Mouse (Mus musculus): Measurements from ENCODE around the gene Farp1.

The Farp1 gene

DNA sequence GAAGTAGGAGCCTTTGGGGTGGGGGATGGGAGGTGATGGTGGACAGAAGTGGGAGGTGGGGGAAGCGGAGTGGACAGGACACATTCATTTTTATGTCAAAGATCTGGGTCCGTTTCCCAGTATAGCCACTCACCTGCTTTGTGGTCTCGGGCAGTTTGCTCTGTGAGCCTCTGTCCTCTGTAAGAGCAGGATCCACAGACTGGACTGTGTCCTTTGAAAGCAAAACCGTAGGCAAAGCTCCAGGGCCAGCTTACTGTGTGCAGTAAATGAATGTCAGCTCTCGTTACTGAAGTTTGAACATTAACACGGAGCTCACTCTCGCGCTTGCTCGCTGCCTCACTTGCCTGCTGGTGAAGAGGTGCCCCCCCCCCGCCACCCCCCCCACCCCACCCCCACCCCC, 110.7 kb downstream of the Farp1 start:
- DNase-seq (ENCODE audit: low spot score) = no peak

DNA sequence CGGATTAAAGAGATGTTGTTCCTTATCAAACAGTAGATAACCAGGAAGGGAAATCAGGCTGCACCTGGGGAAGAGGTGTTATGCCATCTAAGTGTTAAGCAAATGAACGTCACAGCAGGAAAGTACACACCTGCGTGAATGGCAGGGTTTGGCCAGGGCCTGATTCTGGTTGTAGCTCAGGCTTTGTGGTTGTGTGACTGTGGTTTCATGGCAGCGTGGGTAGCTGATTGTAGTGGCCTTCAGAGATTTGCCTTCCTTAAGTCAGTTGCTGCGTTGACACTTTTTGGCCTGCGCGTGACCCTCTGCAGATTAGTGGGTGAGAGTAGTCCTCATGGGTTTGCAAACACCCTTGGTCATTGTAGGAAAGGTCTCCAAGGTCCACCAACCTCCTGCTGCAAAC, 111.2 kb downstream of the Farp1 start:
- no peak for DNase-seq (ENCODE audit: low spot score)

DNA sequence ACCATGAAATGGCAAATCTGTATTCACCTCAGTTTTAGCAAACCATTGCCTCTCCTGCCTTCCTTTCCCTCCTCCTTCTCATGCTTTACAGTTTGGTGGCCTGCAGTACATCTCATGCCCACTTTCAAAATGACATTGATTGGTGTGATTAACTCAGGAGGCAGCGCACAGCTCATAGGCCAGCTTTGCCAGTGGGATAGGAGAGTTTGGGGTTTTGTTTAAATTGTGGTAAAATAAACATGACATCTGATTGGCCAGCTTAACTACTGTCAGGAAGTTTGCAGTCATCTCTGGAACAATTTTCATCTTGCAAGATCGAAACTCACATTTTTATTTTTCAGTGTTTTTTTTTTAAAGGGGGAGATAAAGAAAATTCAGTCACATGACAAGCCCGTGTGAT, 112.0 kb downstream of the Farp1 start:
- no peak for DNase-seq (ENCODE audit: low spot score)

DNA sequence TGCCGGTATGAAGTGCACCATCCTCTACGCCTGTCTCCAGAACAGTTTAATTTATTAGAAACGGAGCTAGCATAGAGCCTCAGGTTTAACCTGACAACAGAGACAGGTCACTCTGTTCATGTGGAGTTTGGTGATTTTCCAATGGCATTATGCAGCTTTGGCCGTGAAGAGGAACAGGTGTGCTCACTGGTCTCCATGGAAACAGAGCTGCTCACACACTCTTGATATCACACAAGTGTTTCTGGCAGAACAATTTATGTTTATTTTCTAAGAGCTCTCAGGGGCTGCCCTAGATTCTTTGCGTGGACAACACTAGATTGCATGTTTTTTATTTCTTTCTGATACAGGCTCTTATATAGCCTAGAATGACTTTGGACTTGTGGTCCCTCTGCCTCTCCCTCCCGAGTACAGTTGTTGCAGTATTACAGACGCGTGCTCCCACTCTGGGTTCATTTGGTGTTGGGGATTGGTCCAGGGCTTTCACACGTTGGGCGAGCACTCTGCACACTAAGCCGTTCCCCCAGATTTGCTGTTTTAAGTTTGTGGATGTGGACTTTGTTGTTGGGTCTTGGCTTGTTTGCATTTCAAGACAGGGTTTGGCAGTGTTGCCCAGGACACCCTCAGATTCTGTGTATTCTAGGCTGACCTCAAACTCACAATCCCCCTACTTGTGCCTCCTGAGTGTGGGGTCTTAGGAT, 113.2 kb downstream of the Farp1 start:
- DNase-seq (ENCODE audit: low spot score) = no peak

DNA sequence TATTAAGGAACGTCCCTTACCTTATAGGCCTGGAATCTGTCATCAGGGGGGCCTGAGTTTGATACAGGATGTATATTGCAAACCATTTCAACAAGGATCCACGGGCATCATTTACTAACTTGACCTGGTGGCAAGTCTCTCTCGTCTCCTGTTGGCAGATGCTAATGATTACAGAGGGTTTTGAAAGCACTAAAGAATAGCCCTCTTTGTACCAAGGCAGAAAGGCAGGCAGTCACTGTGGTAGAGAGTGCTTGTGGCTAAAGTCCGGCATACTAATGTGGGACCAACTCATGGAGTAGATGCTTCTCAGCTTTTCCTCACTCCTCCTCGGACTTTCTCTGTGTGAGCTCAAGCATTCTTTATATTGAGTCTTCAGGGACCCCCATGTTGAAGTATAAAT, 115.0 kb downstream of the Farp1 start:
- no peak for DNase-seq (ENCODE audit: low spot score)

DNA sequence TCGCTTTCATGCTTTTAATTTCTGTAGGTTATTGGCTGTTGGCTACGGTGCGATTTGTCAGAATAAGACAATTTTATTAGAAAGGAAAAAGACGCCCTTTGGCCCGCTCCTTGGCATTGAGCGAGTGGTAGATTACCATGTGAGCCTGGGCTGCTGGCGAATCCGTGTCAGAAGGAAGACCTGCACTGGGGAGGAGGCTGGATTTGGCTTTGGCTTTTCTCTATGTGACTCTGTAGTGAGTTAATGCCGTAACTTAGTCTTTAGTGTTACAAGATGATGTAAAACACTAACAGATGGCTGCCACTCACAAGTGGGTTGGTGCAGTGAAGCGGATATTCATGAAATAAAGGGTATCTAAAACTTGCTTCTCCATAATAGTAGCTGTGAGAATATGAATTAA, 116.8 kb downstream of the Farp1 start:
- no peak for DNase-seq (ENCODE audit: low spot score)

DNA sequence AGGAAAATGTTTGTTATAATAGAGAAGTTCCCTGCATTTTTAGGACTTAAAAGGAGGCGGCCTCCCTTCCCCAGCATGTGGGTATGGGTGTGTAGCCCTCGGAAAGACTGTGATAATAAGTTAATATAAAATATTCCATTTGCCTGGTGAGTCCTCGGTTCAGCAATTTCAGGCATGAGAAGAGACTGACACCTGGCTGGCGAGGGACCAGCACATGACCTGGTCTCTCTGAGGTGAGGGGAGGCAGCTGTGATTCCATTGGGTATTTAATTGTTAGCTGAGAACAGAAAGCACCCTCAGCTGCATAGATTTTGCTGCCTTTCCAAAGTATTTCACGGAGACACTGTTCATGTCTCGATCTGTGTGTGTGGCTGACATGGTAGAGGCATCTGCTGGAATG, 117.8 kb downstream of the Farp1 start:
- no peak for DNase-seq (ENCODE audit: low spot score)

DNA sequence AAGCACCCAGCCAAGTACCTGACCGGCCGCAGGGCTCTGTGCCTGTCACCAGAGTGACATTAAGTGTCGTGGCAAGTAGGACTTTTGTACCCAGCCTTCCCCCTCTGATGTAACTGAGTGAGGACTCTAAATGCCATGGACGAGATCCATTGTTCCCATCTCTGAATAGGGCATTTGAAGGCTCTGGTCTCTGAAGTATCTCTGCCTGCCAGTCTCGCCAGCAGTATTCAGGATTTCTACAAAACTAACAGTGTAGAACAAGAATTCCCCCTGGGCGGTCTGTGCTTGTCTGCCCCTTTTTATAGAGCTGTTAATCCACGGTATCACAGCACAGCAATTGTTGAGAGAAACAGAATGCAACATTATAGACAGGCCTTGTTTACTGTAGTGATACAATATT, 118.3 kb downstream of the Farp1 start:
- no peak for DNase-seq (ENCODE audit: low spot score)

DNA sequence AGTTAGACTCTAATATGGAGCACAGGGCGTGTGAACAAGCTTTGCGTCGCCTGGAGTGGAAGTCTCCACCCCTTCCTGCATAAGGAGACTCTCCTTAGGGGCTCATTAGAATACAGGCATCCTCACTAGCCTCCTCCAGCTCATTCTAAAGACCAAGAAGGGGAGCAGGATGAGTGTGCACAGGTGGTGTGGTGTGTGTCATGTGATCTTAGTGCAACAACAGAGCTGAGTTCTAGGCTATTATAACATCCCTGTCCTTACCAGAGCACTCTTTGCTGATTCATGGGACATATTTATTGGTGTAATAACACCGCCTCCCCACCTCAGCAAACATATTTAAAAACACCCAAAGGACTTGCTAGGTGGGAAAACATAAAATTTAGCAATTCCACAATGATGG, 120.2 kb downstream of the Farp1 start:
- no peak for DNase-seq (ENCODE audit: low spot score)

DNA sequence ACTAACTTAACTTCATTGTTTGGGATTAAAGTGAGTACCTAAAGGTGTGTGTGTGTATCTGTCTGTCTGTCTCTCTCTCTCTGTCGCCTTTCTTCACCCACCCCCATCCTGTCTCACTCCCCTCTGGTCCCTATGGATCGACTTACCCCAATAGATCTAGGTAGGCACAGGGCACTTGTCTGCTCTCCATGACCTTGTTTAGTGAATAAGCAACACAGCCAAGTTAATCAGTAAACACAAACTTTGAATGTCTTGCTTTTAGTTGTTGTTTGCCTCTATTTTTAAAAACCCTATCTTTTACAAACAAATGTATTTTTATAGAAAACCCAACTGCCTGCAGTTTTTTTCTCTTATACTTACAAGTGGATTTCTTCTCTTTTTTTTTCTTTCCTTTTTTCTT, 123.6 kb downstream of the Farp1 start:
- DNase-seq (ENCODE audit: low spot score) = no peak

DNA sequence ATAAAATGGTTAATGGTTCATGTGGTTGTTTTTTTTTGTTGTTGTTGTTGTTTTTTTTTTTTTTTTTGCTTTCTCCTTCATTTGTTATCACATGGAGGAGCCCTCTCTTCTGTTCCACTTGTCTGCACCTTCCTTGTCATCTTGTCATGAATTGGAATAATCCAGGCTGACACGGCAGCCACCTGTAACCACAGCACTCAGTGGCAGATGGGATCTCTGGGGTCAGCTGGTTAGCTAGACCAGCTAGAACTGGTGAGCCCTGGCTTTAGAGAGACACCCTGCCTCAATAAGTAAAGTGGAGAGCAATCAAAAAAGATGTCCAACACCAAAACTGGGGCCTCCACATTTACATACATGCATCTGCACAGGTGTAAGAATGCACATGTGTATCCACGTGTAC, 127.8 kb downstream of the Farp1 start:
- no peak for DNase-seq (ENCODE audit: low spot score)

DNA sequence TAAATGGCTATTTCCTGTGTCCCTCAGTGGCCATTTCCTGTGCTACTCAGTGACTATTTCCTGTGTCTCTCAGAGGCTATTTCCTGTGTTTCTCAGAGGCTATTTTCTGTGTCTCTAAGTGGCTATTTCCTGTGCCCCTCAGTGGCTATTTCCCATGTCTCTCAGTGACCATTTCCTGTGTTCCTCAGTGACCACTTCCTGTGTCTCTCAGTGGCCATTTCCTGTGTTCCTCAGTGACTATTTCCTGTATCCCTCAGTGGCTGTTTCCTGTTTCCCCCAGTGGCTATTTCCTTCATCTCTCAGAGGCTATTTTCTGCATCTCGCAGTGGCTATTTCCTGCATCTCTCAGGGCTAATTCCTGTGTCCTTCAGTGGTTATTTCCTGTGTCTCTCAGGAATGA, 129.9 kb downstream of the Farp1 start:
- DNase-seq (ENCODE audit: low spot score) = no peak

DNA sequence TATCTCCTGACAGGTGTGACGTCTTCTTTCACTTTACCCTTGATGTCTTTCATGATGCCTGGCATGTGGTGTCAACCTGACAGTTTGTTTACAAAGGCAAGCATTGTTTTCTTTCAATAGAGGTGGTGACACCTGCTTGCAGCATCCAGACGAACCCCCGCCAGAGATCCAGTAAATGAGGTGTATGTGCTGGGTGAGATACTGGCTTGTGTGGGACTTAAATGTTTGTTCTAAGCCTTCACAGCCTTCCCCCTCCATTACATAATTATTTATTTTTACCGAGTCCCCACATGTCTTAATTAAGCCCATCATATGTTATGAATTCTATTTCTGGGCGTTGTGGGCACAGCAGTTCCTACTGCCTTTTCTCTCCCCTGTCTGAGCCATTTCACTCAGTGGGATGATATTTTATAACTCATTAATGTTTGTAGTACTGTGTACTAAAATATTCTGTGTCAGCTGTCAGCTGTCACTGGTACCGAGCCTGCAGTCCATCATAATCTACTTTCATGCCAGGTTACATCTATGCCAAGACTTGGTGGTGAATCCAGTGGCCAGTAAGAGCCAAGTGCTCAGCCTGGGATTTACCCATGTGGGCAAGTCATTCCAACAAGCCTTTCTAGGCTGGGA, 130.5 kb downstream of the Farp1 start:
- DNase-seq (ENCODE audit: low spot score) = no peak

DNA sequence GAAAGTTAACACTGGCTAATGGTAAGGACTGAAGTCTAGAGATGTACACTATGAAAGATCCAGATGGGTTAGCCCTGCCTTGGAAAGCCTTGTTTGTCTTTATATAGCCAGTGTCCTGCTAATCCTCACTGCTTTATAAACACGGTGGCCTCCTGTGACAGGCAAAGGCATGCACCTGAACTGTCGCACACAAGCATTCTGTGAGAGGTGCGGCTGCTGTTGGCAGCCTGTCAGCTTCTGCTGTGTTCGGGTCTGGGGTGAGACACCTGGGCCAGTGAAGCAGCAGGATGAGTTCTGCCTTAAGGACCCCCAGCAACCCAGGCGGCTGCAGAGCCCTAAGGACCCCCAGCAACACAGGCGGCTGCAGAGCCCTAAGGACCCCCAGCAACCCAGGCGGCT, 131.0 kb downstream of the Farp1 start:
- DNase-seq (ENCODE audit: low spot score) = no peak

DNA sequence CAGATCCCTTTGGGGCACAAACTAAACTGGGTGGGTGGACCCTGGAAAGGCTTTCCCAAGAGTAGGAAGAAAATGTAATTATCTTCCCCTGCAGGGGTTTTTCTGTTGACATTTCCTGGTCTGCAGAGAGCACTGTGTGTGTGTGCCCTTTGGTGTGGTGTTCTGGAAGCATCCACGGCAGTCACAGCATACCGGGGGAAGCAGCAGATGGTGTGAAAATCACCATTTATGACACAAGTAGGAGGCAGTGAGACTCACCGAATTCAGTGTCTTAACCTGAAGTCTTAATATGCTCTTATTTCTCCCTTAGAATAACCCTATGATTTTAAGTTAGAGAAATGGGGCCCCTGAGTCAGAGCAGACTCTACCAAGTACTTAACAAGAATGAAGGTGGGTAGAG, 133.7 kb downstream of the Farp1 start:
- DNase-seq (ENCODE audit: low spot score) = no peak

DNA sequence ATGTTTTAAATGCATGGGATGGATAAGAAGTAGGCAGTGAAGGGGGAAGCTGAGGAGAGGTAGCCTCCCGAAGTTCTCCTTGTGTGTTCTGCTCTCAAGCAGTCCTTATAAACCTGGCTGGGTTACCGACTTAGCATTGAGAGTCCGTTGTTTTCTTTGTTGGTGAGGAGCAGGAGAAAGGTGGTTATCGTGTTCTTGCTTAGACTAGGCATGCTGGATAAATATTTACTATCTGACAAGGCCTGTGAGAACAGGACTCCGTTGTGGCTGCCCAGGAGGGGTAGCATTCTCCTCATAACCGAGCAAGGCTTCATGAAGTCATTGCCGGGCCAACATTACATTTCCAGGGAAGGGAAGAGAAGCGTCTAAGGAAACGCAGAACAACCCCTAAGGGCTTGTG, 135.3 kb downstream of the Farp1 start:
- DNase-seq (ENCODE audit: low spot score) = no peak

DNA sequence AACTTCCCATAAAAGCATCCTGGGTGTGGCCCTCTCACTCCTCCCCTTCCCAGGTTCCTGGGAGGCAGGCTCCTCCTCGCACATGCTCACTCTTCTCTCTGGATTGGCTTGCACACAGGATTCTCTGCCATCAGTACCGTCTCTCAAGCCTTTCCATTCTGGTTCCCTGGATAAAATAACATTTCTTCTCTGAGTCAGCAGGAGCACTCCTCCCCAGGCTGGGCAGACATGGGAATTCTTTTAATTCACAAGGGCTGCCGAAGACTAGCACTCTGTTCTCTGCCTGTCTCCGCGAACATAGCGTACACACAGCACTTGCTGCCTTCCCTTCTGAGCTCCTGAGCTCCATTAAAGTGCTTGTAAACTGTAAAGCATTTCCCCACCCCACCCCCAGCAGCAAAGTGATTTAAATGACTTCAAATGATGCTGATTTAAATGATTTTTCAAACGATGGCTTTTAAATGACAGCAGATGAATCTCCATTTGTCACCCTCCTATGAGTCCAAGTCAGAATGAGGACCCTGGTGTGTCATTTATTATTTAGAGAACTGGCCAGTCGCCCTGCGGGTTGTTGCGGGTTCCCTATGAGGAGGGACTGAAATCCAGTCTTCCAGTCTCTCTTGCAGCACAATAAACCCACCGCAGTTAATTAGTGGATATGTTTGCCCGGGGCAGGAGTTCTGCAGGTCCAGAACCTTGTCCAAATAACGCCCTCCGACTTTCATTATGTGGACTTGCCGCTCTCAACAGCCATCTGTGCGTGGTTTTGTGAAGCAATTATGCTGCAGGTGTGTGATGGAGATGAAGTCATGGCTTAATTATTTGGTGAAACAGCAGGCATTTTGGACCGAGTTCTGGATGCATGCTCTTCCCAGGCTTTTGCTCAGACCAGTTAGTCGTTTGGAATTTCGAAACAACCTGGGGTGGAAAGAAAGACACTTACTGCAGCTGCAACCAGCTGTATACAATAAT, 137.4 kb downstream of the Farp1 start:
- DNase-seq (ENCODE audit: low spot score) = no peak

DNA sequence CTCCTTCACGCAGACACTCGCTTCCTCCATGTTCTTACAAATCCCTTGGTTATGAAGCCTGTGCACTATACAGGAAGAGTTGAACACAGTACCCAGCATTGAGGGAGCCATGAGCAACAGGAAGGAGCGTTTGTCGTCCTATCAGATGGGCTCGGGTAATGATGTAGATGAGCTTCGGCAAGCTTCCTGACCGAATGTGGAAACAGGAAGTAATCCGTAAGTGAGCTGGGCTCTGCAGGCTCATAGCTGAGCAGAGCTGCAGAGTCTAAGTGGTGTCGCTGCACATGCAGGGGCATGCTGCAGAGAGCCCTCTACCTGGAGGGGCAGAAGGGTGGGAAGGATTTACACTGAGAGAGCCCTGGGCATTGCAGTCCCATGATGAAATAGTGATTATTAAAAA, 140.4 kb downstream of the Farp1 start:
- no peak for DNase-seq (ENCODE audit: low spot score)

DNA sequence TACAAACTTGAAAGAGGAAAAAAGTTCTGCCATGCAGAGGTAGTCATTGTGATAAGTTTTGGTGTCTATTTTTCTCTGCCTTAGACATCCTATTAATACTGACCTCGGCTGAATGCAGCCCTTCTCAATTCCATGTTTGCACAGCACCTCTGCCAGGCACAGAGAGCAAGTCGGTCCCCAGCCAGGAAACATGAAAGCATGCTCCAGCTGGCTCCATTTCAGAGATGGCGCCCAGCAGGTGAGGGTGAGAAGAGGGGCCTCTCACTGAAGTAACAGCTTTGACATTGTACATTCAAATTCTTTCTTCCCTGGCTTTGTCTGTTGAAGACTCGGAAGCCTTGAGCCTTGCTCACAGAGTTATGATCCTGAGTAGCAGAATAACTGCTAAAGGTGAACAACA, 140.9 kb downstream of the Farp1 start:
- DNase-seq (ENCODE audit: low spot score) = no peak

DNA sequence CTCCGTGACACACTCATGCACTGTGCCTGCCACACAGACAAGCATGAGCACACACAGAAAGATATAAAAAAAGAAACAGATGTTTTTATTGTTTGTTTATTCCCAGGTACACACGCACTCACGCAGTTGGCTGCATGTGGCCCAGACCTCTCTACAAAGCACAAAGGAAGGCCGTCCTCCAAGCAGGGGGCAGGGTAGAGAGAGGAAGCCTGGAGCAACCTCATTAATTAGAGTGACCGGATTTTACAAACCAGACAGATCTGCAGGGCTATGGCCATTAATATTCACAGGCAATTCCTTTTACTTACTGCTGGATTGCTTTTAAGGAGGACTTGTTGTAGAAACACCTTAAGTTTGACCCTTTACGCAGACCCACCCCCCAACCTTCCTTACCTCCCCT, 142.9 kb downstream of the Farp1 start:
- no peak for DNase-seq (ENCODE audit: low spot score)

DNA sequence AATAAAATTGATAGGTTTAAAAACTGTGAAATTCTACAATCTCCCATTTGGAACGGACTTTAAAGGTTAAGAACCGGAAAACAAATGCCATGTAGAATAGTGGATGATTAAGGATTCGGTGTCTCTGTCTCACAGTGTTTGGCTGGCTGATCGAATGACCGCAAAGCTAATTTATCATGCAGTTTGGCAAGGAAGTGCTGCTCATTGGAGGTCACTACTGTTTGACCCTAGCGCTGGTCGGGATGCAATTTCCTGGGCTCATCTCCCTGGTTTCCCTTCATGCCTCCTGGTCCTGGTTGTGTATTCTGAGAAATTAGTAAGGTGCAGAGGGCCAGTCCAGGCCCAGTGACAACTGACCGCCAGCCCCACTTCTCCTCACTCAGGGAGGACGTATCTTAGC, 145.6 kb downstream of the Farp1 start:
- DNase-seq (ENCODE audit: low spot score) = no peak

DNA sequence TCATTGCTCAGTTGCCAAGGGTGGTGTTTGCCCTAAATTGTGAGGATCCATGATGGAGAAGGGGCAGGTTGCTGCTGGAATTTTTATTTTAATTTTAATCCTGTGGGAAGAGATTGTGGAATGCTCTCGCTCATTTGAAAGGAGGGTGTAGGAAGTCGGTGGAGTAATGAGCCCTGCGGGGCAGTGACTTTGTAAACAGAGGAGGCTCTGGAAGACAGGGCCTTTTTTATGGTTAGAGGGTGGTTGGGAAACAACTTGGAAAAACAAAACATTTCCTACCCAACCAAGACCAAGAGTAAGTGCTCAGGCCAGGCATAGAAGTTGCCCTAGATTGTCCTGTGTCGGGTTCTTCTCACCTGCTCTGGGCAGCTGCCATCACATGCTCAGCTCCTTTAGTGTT, 146.8 kb downstream of the Farp1 start:
- DNase-seq (ENCODE audit: low spot score) = no peak

DNA sequence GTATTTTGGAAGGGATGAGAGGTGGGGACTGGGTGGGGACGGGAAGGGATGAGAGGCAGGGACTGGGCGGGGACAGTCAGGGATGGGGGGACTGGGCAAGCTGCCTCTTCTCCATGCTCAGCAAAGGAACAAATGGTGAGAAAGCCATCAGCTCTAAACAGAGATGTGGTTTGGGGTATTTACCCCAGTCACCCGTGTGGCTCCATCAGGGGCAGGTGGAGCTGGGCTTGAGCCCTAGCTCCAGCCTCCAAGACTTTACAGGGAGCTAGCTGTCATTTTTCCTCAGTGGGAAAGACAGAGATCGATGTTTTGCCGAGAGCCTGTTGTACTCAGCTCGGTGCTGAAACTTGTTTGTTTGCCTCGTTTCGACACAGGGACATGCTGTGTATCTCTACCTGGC, 148.0 kb downstream of the Farp1 start:
- no peak for DNase-seq (ENCODE audit: low spot score)

All from c-Kit-positive CD71-positive TER-119-positive erythroid progenitor cells, embryonic 14.5 days (primary cell).